Mouse (Mus musculus) left cerebral cortex, postnatal 25 days (tissue): ENCODE data around the gene Vav3. TPM values are rescaled to one million over a fixed set of nuclear protein-coding genes. Genes with fewer than 3 reads are reported as not detected.

Experiments
- DNase-seq, 2 experiments: peaks; one replicate each; pipeline ENCODE4 v3.0.0; 2022; ENCODE audit warnings: low spot score in 2 of 2, mixed read lengths in 1 of 2
- intact Hi-C: fragments of 180-260 bp; cut with DNase I; formaldehyde crosslinking; loops from one replicate; pipeline ENCODE4 v1.15.1; 2025
- total RNA-seq, 2 experiments: library from RNA; stranded (reverse); gene quantifications; 2 replicates each; pipeline ENCODE4 v1.2.3; 2021

Vav3 gene
- 1 to 10 TPM; 6.6 to 6.7 TPM for total RNA-seq

DNA sequence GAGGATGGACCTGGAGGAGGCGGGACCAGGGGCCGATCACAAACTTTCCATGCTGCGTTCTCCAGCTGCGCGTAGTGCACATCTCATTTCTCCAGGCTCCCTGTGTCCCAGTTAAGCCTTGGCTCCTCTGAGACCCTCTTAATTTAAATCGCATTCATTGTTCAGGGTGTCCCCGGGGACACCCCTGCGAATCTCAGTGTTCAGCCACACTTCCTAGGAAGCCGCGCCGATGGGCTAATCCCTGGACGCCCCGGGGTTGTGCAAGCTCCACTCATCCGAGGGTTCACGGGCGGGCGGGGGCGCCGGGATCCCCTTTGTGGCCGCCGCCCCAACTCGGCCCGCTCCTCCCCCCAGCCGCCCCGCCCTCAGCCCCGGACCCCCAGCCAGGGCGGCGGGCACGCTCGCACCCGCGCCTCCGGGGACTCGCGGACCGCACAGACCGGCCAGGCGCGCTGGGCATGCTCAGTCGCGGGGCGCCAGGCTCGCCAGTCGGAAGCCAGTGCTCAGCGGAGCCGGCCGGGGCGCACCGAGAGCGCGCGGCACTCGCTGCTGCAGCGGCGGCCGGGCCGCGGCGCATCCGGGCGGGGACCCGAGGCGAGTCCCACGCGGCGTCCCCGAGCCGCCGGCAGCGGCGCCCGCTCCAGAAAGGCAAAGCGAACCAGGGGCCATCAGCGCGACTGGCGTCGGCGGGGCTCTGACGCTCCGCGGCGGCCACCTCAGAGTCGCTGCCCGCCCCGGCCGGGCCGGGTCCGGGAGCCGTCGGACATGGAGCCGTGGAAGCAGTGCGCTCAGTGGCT is at the start of gene Vav3:
Vav3 (plus strand) TSS at position 380 of the 797 bp plus-strand sequence.
- intact Hi-C loops, result loop anchor here (5.0 kb wide), 3 partner anchors 68 to 168 kb away; no protein-coding TSS in a partner anchor
- peak; percentile 33 to 63 for DNase-seq

DNA sequence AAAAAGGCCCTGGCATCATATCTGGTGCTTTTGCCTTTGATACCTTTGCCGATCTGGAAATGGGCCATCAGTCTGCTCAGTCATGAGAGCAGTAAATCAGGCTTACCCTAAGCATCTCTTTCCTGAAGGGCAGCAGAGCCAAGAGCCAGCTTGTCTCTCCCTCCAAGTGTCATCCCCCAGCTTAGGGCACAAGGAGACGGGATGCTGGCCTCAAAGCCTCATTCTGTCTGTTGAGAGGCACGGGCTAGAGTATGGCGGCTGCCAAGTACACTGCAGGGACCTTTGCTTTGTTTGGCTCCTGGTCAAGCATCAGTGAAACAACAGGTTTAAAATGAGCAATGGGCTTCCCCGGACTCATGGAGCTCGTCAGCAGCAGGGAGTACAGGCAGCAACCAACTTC is 41.6 kb upstream of the Vav3 start:
- intact Hi-C loops, result no loop called here
- DNase-seq, result no peak

DNA sequence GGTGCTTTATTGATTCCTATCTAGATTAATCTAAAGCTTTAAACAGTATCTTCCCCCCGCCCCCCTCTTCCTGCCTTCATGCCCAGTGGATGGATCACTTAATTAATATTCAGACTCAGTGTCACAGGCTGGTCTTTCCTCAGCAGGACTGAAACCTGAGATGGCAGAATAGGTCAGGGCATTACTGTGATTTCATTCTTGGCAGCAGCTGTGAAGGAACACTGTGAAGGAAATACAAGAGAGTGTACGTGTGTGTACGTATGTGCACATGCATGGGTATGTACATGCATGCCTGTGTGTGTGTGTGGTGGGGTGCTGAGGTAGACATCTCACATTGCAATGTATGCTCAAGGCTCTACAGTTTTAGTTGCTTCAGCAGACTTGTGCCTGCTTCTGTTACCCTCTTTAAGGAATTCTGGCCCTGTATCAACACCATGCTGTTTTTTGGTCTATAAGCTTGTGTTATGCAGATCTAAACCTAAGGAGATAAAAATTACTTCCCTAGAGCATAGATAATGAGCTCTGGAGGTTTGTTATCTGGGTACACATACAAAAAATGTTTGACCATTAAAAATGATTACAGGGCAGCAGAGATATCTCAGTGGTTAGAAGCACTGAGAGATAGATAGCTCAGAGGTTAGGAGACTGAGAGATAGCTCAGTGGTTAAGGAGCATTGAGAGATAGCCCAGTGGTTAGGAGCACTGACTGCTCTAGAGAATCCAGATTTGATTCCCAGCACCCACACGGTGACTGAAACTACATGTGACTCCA is 41.0 kb upstream of the Vav3 start:
- no peak for DNase-seq
- intact Hi-C loops, result no loop called here

DNA sequence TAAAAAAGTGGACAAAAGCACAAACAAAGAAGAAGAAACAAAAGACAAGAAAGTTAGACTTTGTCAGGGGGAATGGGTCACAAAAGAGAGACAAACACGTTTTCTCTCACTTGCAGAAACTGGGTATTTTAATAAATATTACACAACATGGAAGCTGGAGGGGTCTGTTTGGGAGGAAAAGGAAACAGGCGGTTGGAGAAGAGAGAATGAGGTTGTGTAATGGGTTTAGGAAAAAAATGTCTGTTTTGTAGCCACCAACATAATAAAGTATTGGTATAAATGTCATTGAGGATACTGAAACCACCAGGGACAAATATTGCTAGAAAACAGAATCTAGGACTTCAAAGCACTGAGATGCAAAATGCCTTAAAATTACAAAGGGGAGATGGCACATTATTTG is 38.4 kb upstream of the Vav3 start:
- intact Hi-C loops, result no loop called here
- DNase-seq, result no peak

DNA sequence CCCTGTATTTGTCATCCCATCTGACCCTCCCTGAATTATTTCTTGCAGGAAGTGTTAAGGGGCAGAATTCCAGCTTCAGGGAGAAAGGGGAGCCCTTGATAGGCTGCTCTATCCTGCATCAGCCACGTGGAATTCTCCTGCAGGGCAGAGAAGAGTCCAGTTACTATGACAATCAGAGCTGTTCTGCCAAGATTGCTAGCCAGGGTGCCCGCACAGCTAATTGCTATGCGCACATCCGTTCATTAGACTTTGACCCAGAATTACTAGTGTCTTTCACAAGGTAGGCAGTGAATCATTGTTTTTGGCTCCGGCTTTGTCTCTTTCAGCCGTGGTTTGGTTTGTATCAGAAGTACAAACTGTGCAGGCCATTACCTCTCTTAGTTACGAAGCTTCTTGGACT is 33.0 kb upstream of the Vav3 start:
- DNase-seq, result peak; percentile 7 to 43
- intact Hi-C loops, result no loop called here

DNA sequence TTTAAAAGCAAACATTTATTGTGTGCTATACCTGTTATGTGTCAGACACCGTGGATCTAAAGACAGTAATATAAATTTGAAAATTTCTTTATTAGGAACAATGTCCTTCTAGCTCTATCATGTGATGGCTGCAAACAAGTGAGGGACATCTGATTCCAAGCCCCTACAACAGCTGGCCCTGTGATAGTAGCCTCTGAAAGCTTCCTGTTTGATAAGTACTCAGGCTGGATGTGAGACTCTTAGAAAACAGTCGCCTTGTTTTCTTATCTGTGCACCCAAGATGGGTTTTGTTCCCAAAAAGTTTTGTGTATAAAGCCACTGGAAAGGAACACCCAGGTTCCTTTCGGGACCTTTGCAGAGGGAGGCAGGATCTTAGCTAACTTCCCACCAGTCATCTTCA is 32.0 kb upstream of the Vav3 start:
- no peak for DNase-seq
- intact Hi-C loops, result no loop called here

DNA sequence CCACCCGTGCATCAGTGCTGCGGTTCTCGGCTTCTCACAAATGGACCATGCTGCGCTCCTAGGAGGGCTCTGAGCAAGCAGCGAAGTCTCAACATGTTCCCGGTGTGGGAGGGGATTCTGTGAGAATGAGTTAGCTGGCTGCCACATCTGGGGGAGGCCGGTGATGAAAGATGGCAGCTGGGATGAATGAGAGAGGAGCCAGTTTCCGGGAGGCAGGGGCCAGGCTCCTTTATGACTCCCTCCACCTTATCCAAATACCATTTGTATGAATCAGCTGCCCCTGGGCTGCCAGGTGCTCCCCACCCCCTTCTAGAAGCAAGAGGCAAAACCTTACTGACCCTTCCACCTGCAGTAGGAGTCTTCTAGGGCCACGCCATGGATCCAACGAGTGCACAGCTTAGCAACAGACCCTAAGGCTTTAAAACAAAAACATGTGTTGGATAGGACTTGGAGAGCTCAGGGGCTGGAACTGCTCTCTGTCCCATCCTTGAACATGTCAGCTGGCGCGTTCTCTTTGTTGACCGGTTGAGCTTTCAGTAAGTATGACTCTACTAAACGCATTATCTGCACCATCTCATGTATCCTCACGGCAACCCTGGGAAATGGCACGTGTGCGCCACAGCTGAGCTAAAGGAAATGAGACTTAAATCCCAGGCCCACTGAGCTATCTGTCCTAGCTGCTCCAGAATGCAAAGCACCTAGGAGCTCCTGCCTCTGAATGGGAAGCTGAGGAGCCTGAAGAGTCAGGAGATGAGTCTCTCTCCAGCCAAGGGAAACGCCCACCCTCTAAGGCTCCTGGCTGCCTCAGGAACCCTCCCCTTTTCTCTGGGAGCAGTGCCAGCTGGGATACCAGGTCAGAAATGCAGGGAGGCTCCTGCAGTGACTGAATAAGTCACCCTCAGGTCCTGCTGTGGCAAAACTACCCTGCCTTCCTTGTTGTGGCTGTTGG is 30.9 kb upstream of the Vav3 start:
- intact Hi-C loops, result no loop called here
- DNase-seq, result no peak

DNA sequence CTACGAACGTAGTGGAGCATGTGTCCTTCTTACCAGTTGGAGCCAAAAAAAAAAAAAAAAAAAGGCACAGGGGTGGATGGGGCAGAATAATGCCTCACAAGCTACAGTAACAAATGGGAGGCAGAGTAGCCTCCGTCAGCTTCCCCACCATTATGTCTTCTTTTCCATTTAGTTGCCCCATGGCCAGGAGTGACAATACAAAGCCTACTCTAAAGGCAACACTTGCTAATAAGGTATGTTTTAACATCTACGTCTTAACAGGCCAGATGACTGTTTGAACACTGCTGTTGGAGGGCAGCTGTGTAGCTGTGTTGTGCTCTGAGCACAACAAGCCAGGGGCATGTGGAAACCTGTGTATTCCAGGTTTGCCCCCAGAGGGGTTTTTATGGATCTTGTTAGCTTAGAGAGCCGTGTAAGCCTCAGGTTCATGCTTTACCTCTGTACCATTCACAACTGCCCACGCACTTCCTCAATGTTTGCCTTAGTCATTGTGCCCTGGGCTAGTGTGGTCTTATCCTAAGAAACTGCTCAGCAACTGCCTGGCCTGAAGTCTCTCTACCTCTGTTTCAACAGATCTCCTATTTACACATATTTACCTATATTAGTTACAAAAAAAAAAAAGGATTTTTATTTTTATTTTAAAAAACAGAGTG is 29.2 kb upstream of the Vav3 start:
- no peak for DNase-seq
- intact Hi-C loops, result no loop called here

DNA sequence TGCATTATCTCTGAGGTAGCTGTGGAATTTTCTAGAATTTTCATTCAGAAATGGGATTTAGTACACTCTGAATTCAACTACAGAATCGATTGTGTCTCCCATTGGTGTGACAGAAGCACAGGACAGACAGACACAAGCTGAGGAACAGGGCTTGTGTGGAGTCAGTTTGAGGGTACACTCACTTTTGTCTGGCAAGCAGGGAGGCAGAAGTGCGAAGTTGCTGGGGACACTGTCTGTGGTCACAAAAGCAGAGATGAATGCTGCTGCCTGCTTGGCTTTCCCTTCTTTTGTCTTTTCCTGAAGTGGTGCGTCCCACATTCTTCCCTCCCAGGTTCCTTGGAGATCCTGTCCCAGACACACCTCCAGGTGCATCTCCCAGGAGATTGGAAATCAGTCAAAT is 28.6 kb upstream of the Vav3 start:
- DNase-seq, result no peak
- intact Hi-C loops, result no loop called here

DNA sequence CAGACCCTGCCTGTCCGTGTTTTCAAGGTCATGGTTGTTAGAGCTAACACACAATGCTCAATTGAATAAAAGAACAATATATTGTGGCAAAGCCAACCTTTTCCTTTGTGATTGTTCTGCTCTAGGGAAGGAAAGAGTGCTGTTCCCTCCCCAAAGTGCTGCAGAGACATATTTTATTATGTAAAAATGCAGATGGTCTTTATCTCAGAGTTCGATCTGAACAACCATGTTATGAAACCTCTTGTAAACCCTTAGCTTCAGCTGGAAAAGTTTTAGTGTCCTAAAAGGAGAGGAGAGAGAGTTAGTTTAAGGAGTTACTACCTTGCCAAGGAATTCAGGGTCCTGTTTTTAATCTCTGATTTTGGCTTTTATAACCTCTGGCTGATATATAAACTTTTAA is 27.0 kb upstream of the Vav3 start:
- intact Hi-C loops, result no loop called here
- no peak for DNase-seq

DNA sequence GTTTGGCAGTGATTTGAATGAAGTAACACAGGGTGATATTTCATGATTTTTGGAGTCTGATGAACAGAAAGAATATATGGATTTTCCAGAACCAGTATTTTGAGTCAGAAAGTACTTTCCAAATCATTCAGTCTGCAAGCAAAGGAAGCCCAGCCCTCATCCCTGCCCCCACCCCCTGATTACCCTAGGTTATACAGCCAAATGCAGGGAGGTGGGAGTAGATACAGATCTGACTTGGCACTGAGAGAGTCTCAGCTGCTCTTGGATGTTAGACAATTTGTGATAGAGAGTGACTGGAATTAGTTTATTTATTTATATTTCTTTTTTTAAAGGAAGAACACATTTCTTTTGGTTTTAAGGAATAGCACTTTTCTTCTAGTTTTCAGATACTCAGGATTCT is 18.2 kb upstream of the Vav3 start:
- DNase-seq, result no peak
- intact Hi-C loops, result no loop called here

DNA sequence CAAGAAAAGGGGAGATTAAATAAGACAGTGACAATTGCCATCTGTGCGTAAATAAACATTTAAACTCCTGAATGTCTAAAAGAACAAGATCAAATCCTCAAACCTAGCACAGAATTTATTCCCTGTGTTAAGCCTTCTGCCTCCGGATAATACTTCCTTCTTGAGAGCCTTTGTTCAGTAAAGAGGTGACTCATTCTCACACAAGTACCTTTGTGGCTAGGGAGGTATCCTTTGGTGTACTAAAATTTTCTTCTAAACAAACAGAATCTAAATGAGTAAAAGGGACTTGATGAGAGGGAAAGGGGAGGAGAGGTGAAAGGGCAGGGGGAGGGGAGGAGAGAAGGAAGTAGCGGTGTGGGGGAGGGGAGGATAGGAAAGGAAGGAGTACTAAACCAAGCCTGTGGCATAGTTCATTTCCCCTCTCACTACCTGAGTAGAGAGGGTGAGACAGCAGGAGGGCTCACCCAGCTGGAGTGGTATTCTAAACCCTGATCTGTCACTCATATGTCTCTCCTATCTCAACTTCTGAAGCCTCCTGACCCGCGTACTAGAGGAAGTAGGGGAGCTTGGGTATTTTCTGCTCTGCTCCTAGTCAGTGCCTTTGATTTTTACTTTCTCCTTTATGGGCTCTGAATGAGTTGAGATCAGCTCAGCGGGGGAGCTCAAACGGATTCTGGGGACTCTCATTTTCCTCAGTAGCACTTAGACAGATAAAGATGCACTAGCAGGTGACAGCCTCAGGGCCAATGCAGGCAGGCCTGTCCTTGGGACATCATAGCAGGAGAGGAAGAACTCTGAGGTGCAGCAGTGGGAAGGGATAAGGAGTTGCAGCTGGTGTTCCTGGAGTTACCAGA is 16.8 kb upstream of the Vav3 start:
- no peak for DNase-seq
- intact Hi-C loops, result no loop called here

DNA sequence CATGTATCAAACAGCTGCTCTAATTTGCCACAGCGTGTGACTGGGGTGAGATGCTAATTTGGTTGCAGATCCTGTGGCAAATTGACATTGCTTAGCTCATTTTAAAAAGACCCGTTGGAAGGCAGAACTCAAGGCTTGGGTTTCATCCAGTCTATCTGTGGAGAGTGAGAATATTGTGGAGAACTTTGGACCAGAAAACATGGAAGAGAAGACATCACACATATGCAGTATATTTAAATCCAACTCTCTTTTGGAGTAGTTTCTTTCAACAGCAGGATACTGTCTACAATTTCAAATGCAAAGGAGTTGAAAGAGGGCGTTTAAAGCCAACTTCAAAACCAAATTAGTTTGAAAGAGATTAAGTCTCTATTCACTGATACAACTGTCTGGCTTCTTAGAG is 13.3 kb upstream of the Vav3 start:
- intact Hi-C loops, result no loop called here
- peak in 1 of 2 experiments; percentile 15 for DNase-seq

DNA sequence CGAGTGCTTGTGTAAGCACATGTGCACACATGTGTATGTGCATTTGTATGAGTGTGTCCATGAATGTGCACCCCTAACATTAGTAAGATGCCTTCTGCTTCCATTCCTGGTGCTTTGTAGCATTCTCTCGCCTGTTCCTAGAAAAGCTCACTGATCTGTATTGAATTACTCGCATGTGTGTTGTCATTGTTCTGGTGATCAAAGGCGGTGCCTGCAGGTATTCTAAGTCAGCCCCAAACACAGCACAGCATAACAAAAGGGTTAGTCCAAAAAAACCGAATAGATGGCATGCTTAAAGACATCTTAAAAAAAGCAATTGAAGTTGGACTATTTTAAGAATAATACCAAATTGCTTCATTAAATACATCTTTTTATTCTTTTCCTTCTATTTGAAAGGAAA is 7.7 kb upstream of the Vav3 start:
- intact Hi-C loops, result no loop called here
- DNase-seq, result no peak

DNA sequence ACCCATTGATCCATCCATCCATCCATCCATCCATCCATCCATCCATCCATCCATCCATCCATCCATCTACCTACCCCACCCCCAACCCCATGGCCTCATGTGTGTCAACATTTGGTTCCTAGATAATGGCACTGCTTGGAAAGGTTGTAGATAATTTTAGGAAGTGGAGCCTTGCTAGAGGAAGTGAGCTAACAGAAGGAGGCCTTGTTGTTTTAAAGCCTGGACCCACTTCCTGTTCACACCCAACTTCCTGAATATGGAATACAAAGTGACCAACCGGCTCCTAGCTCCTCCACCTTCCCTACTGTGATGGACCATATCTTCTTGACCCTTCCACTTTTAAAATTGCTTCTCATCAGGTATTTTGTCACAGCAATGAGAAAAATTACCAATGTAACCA is 5.0 kb upstream of the Vav3 start:
- intact Hi-C loops, result no loop called here
- no peak for DNase-seq

DNA sequence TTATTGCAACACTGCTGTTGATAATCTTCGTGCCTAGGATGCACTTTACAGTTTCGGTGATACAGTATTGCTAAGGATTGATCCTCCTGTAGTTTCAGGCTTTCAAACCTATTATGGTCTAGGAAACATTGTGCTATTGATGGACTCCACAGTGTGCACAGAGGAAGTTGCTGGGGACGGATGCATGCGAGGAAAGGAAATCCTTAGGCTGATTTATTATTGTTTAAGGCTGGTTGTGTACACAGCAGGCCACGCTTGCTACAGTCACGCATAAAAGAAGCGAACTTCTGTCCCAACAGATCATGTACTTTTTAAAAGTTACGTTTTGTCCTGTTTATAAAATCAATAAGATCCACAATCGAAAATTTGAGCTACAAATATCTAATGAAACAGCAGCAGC is 1.2 kb upstream of the Vav3 start:
- intact Hi-C loops, result no loop called here
- no peak for DNase-seq

DNA sequence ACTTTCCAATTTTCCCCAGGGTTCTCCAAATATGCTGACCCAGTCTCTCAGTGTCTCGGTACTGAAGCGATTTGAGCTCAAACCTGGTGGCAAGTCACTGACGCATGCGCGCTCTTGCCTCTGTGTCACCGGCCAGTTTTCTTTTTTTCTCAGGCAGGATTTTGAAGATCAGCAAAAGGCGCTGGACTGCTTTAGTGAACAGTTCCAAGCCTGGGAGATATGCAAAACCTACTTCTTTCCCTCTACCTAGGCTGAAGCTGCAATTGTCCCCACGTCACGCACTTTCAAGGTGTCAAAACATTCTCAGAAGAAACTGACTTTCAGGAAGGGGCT is 546 bp upstream of the Vav3 start:
- intact Hi-C loops, result loop anchor here (5.0 kb wide), 3 partner anchors 68 to 168 kb away; no protein-coding TSS in a partner anchor
- DNase-seq, result peak; percentile 34 to 51

DNA sequence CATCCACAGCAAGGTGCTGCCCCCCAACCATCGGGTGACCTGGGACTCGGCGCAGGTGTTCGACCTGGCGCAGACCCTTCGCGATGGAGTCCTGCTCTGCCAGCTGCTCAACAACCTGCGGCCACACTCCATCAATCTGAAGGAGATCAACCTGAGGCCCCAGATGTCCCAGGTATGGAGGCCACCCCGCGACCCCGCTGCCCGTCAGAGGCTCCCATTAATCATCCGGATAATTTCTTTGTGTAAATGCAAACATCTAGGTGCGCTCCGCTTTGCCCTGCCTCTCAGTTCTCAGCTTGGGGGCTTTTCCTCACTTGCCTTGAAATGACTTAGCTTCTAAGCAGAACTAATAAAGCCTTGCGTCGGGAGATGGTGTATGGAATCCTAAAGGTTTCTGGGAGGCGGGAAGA is 623 bp downstream of the Vav3 start:
- intact Hi-C loops, result loop anchor here (5.0 kb wide), 3 partner anchors 69 to 169 kb away; no protein-coding TSS in a partner anchor

DNA sequence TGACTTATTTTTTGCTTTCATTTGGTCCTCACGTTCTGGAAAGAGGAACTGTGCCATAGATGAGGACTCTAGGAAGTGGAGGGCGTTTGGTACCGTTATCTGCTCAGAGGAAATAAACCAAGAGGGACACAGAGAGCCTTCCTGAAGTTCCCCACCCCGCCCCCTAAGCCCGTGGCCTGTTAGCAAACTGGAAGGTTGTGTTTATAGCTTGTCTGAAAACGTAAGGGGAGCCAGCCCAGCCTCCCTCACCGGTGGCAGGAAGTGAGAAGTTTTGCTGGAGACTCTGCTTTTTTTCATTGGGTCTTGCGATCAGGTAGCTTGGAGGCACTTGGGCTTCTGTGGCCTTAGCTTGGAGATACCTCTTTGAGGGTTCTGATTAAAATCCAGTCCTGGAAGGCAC is 1.2 kb downstream of the Vav3 start:
- no peak for DNase-seq
- intact Hi-C loops, result loop anchor here (5.0 kb wide), 3 partner anchors 69 to 169 kb away; no protein-coding TSS in a partner anchor

More for the DNA sequence above, 623 bp downstream of the Vav3 start:
- DNase-seq, result no peak
